Mouse (Mus musculus) hindbrain, embryonic 10.5 days (tissue): ENCODE measurements around the gene Dip2c. TPM values are rescaled to one million over a fixed set of nuclear protein-coding genes. Genes with fewer than 3 reads are reported as not detected.

ENCODE experiments used
- DNase-seq: peaks from one replicate; pipeline ENCODE4 v3.0.0-alpha.2; 2017; ENCODE audit warnings: low spot score
- H3K27ac ChIP-seq: fragments of 300-500 bp; sonication (generic); 2 replicates; pipeline ENCODE4 v1.5.1; 2016; ENCODE audit warnings: mild to moderate bottlenecking, moderate library complexity
- H3K27me3 ChIP-seq: fragments of 300-500 bp; sonication (generic); 2 replicates; pipeline ENCODE4 v1.6.1; 2016; ENCODE audit warnings: mild to moderate bottlenecking; ENCODE audit not compliant: poor library complexity, insufficient read depth, severe bottlenecking
- H3K36me3 ChIP-seq: fragments of 300-500 bp; sonication (generic); 2 replicates; pipeline ENCODE4 v1.6.1; 2016; ENCODE audit warnings: mild to moderate bottlenecking, moderate library complexity
- H3K4me1 ChIP-seq: fragments of 300-500 bp; sonication (generic); replicated peaks from 2 replicates; pipeline ENCODE4 v1.6.1; 2016; ENCODE audit warnings: mild to moderate bottlenecking
- H3K4me3 ChIP-seq: fragments of 300-500 bp; sonication (generic); 2 replicates; pipeline ENCODE4 v1.5.1; 2016; ENCODE audit warnings: mild to moderate bottlenecking, moderate library complexity
- H3K9me3 ChIP-seq: fragments of 300-500 bp; sonication (generic); 2 replicates; pipeline ENCODE4 v1.6.1; 2016; ENCODE audit warnings: mild to moderate bottlenecking, moderate library complexity
- WGBS: fragments of 180-500 bp; shearing (Covaris S2); methylation state at CpG from one replicate; pipeline ENCODE4 v1.1.7; 2016; 5-methylcytosine and 5-hydroxymethylcytosine counted together
- polyA plus RNA-seq: library from polyadenylated mRNA; unstranded; fragments of >200 nt; fragmentation: Nextera tagmentation; extraction: Ambion mirVana; gene quantifications from 2 replicates; pipeline ENCODE4 v1.2.1, GENCODE M21; 2016

Gene Dip2c
- polyA plus RNA-seq, 1 experiment from 2014 or later: 5.8 TPM

GRCm38 (mm10) chr13:9494726-9495125 is 218.4 kb downstream of the Dip2c start:
- Histone ChIP-seq H3K4me1 (no peaks in the 10 kb centered on the region), H3K27me3 (no peaks in the 10 kb centered on the region), H3K36me3 (no peaks in the 10 kb centered on the region), H3K4me3 (peak overlapping the region; percentile 28), H3K9me3 (no peaks in the 10 kb centered on the region), H3K27ac (no peak overlapping the region)
- 63% methylated on average over 21 of the region's 21 CpGs for WGBS
- no peak for DNase-seq

GRCm38 (mm10) chr13:9504118-9504856 is 228.0 kb downstream of the Dip2c start:
- WGBS: 79% methylated on average over 6 of the region's 6 CpGs
- H3K36me3 ChIP-seq: no peaks in the 10 kb centered on the region
- H3K9me3 ChIP-seq: no peaks in the 10 kb centered on the region
- no peak for DNase-seq
- H3K4me3 ChIP-seq: no peak overlapping the region
- H3K27ac ChIP-seq: no peak overlapping the region
- no peaks in the 10 kb centered on the region for H3K4me1 ChIP-seq
- no peaks in the 10 kb centered on the region for H3K27me3 ChIP-seq

GRCm38 (mm10) chr13:9538556-9538955 is 262.2 kb downstream of the Dip2c start:
- H3K4me3 ChIP-seq: no peak overlapping the region
- peaks cover 4% of the 10 kb centered on the region for H3K36me3 ChIP-seq
- no peak for DNase-seq
- H3K4me1 ChIP-seq: no peaks in the 10 kb centered on the region
- no peaks in the 10 kb centered on the region for H3K9me3 ChIP-seq
- H3K27ac ChIP-seq: no peak overlapping the region
- no peaks in the 10 kb centered on the region for H3K27me3 ChIP-seq

- no peaks in the 10 kb centered on the region for H3K27me3 ChIP-seq
- no peaks in the 10 kb centered on the region for H3K36me3 ChIP-seq
- no peak overlapping the region for H3K4me3 ChIP-seq
- H3K27ac ChIP-seq: no peak overlapping the region
- no peak for DNase-seq
- peaks cover 7% of the 10 kb centered on the region for H3K4me1 ChIP-seq
- H3K9me3 ChIP-seq: no peaks in the 10 kb centered on the region
- WGBS: 14% methylated on average over 9 of the region's 9 CpGs
Observed at GRCm38 (mm10) chr13:9547698-9548344, 271.5 kb downstream of the Dip2c start.

GRCm38 (mm10) chr13:9562099-9562498 is 285.8 kb downstream of the Dip2c start:
- no peak for DNase-seq
- H3K27me3 ChIP-seq: no peaks in the 10 kb centered on the region
- H3K27ac ChIP-seq: no peak overlapping the region
- H3K9me3 ChIP-seq: no peaks in the 10 kb centered on the region
- 0 out of 2 replicates have a peak, but pooled peaks cover 3% of the 10 kb centered on the region for H3K36me3 ChIP-seq
- no peaks in the 10 kb centered on the region for H3K4me1 ChIP-seq
- 89% methylated on average over 1 of the region's 1 CpGs for WGBS
- no peak overlapping the region for H3K4me3 ChIP-seq

- no peak overlapping the region for H3K27ac ChIP-seq
- peak; percentile 30 for DNase-seq
- 13% methylated on average over 2 of the region's 2 CpGs for WGBS
- no peaks in the 10 kb centered on the region for H3K27me3 ChIP-seq
- H3K4me3 ChIP-seq: no peak overlapping the region
- no peaks in the 10 kb centered on the region for H3K4me1 ChIP-seq
- no peaks in the 10 kb centered on the region for H3K9me3 ChIP-seq
- peaks cover 6% of the 10 kb centered on the region; the same call in 1 of the 2 replicates for H3K36me3 ChIP-seq
Observed at GRCm38 (mm10) chr13:9562921-9563320, 286.6 kb downstream of the Dip2c start.

- 92% methylated on average over 5 of the region's 5 CpGs for WGBS
- Histone ChIP-seq H3K36me3 (peaks cover 20% of the 10 kb centered on the region), H3K27ac (no peak overlapping the region), H3K4me3 (no peak overlapping the region), H3K9me3 (no peaks in the 10 kb centered on the region), H3K27me3 (no peaks in the 10 kb centered on the region), H3K4me1 (no peaks in the 10 kb centered on the region)
- DNase-seq: no peak
Observed at GRCm38 (mm10) chr13:9568852-9569251, 292.5 kb downstream of the Dip2c start.

- 89% methylated on average over 4 of the region's 4 CpGs for WGBS
- H3K27me3 ChIP-seq: no peaks in the 10 kb centered on the region
- no peaks in the 10 kb centered on the region for H3K4me1 ChIP-seq
- no peak overlapping the region for H3K4me3 ChIP-seq
- no peak for DNase-seq
- no peak overlapping the region for H3K27ac ChIP-seq
- H3K36me3 ChIP-seq: peaks cover 19% of the 10 kb centered on the region
- no peaks in the 10 kb centered on the region for H3K9me3 ChIP-seq
Observed at GRCm38 (mm10) chr13:9576686-9577085, 300.4 kb downstream of the Dip2c start.

- Histone ChIP-seq H3K9me3 (no peaks in the 10 kb centered on the region), H3K4me3 (no peak overlapping the region), H3K36me3 (peaks cover 19% of the 10 kb centered on the region), H3K4me1 (no peaks in the 10 kb centered on the region), H3K27ac (no peak overlapping the region), H3K27me3 (no peaks in the 10 kb centered on the region)
- 90% methylated on average over 4 of the region's 4 CpGs for WGBS
- DNase-seq: no peak
Observed at GRCm38 (mm10) chr13:9578456-9578855, 302.1 kb downstream of the Dip2c start.

GRCm38 (mm10) chr13:9581821-9582220 is 305.5 kb downstream of the Dip2c start:
- Histone ChIP-seq H3K36me3 (peaks cover 16% of the 10 kb centered on the region), H3K4me3 (no peak overlapping the region), H3K4me1 (no peaks in the 10 kb centered on the region), H3K27ac (no peak overlapping the region), H3K9me3 (no peaks in the 10 kb centered on the region), H3K27me3 (no peaks in the 10 kb centered on the region)
- no peak for DNase-seq

GRCm38 (mm10) chr13:9583579-9583978 is 307.3 kb downstream of the Dip2c start:
- Histone ChIP-seq H3K4me3 (no peak overlapping the region), H3K27me3 (no peaks in the 10 kb centered on the region), H3K4me1 (no peaks in the 10 kb centered on the region), H3K36me3 (peaks cover 4% of the 10 kb centered on the region; the same call in 1 of the 2 replicates), H3K27ac (no peak overlapping the region), H3K9me3 (no peaks in the 10 kb centered on the region)
- no peak for DNase-seq

- Histone ChIP-seq H3K4me3 (no peak overlapping the region), H3K27ac (no peak overlapping the region), H3K9me3 (no peaks in the 10 kb centered on the region), H3K36me3 (peaks cover 11% of the 10 kb centered on the region), H3K27me3 (no peaks in the 10 kb centered on the region), H3K4me1 (no peaks in the 10 kb centered on the region)
- DNase-seq: no peak
- WGBS: 85% methylated on average over 6 of the region's 6 CpGs
Observed at GRCm38 (mm10) chr13:9599334-9600096, 323.2 kb downstream of the Dip2c start.

- DNase-seq: no peak
- peaks cover 24% of the 10 kb centered on the region; the same call in 1 of the 2 replicates for H3K36me3 ChIP-seq
- H3K9me3 ChIP-seq: no peaks in the 10 kb centered on the region
- H3K4me1 ChIP-seq: no peaks in the 10 kb centered on the region
- H3K27ac ChIP-seq: no peak overlapping the region
- no peak overlapping the region for H3K4me3 ChIP-seq
- H3K27me3 ChIP-seq: no peaks in the 10 kb centered on the region
- WGBS: 77% methylated on average over 3 of the region's 3 CpGs
Observed at GRCm38 (mm10) chr13:9601350-9601749, 325.0 kb downstream of the Dip2c start.
